Mouse (Mus musculus) brain, embryonic 14.5 days (tissue): ENCODE measurements at regions not wholly inside any gene's neighbourhood (a gene's known extent, or its start where the extent isn't known, plus 50 kb on each side); places are given as distances from the start of the nearest gene placed in this dataset.

Experiments
- CTCF ChIP-seq: fragments of 200-500 bp; IDR thresholded peaks from 2 replicates; pipeline ENCODE4 v1.5.1; 2012; ENCODE audit warnings: inconsistent platforms, mild to moderate bottlenecking, moderate library complexity, borderline replicate concordance; ENCODE audit not compliant: insufficient read depth, insufficient read length; ENCODE audit errors: extremely low read depth
- POLR2A ChIP-seq: fragments of 200-500 bp; IDR thresholded peaks from 2 replicates; pipeline ENCODE4 v1.6.1; 2012; ENCODE audit warnings: mild to moderate bottlenecking, inconsistent platforms, borderline replicate concordance; ENCODE audit not compliant: poor library complexity, insufficient read depth, insufficient read length, severe bottlenecking; ENCODE audit errors: extremely low read depth

DNA sequence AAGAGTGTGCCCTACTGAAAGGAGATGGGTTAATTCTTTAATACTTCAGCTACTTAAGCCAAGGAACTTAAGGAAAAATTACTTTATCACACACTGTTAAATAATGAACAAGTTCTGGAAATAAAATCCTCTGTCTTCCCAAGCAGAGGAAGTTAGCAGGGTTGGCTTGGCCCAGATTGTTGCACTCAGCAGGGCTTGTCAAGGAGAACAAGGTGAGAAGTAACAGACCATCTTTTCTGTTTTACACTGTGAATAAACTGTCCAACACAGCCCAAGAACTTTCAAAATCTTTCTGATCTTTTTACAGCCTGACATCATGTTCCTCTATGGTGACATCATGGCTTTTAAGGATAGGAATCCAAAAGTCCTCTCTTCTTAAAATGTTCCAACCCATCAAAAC, 789.1 kb downstream of the 5730522E02Rik start:
- TF ChIP-seq CTCF (no peak), POLR2A (no peak)
